Mouse (Mus musculus) stomach, postnatal 0 days (tissue): ENCODE measurements around the gene Znrd1. TPM values are rescaled to one million over a fixed set of nuclear protein-coding genes. Genes with fewer than 3 reads are reported as not detected.

ENCODE experiments used
- ATAC-seq: fragments of 200-750 bp; cut with Nextera tagmentation; 2 replicates; pipeline ENCODE4 v1.8.0; 2017; ENCODE audit not compliant: low FRiP score, low TSS enrichment
- DNase-seq: peaks from one replicate; pipeline ENCODE4 v3.0.0-alpha.2; 2016; ENCODE audit warnings: low spot score
- H3K27ac ChIP-seq: fragments of 300-500 bp; sonication (generic); replicated peaks from 2 replicates; pipeline ENCODE4 v1.5.1; 2014; ENCODE audit warnings: mild to moderate bottlenecking, control low read depth
- H3K27me3 ChIP-seq: fragments of 300-500 bp; sonication (generic); 2 replicates; pipeline ENCODE4 v1.6.1; 2014; ENCODE audit warnings: low read length; ENCODE audit not compliant: control insufficient read depth, insufficient read depth
- H3K36me3 ChIP-seq: fragments of 300-500 bp; sonication (generic); 2 replicates; pipeline ENCODE4 v1.6.1; 2014; ENCODE audit warnings: low read length, mixed read lengths; ENCODE audit not compliant: control insufficient read depth, insufficient read depth
- H3K4me1 ChIP-seq: fragments of 300-500 bp; sonication (generic); replicated peaks from 2 replicates; pipeline ENCODE4 v1.6.1; 2014; ENCODE audit warnings: antibody characterized with exemption; ENCODE audit not compliant: control insufficient read depth, insufficient read depth
- H3K4me2 ChIP-seq: fragments of 300-500 bp; sonication (generic); replicated peaks from 2 replicates; pipeline ENCODE4 v1.6.1; 2014; ENCODE audit warnings: low read depth, mild to moderate bottlenecking, control low read depth, moderate library complexity
- H3K4me3 ChIP-seq: fragments of 300-500 bp; sonication (generic); 2 replicates; pipeline ENCODE4 v1.5.1; 2014; ENCODE audit warnings: low read depth, low read length, control low read depth
- H3K9ac ChIP-seq: fragments of 300-500 bp; sonication (generic); 2 replicates; pipeline ENCODE4 v1.6.1; 2014; ENCODE audit warnings: mild to moderate bottlenecking, low read length, control low read depth, mixed read lengths
- H3K9me3 ChIP-seq: fragments of 300-500 bp; sonication (generic); 2 replicates; pipeline ENCODE4 v1.6.1; 2016; ENCODE audit warnings: low read length; ENCODE audit not compliant: control insufficient read depth
- CTCF ChIP-seq: IDR thresholded peaks from 2 replicates; pipeline ENCODE4 v1.5.1; 2016; ENCODE audit warnings: antibody characterized with exemption, low read depth, mild to moderate bottlenecking, moderate library complexity
- EP300 ChIP-seq: optimal IDR thresholded peaks from 2 replicates; pipeline ENCODE3; 2016; ENCODE audit warnings: antibody characterized with exemption
- WGBS: fragments of 180-500 bp; shearing (Covaris S2); extraction: QIAGEN DNeasy Blood & Tissue Kit; methylation state at CpG from one replicate; pipeline ENCODE4 v1.1.7; 2014; 5-methylcytosine and 5-hydroxymethylcytosine counted together
- polyA plus RNA-seq: library from polyadenylated mRNA; unstranded; fragments of >200 nt; fragmentation: Nextera tagmentation; extraction: Ambion mirVana; gene quantifications from 2 replicates; pipeline ENCODE4 v1.2.1, GENCODE M21; 2015

Znrd1 gene
- polyA plus RNA-seq, 1 experiment from 2014 or later, result 58.6 TPM

DNA sequence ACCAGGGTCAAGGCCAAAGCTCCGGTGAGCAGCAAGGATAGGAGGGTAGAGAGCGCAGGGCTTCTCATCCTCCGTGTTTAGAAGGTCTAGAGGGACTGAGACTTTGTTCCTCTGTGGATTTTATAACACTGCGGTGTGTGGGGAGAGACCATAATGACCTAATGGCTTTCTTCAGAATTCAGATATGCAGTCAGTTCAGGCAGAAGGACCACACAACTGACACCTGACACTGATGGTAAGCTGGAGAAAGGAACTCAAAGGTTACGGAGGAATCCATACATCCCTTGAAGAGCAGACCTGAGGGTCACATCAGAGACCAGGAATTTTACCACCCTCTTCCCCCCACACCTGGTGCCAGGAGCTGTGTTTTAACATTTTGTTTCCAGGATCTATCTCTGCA, 31.1 kb upstream of the Znrd1 start, which contains the start of gene H2-M5:
TSS of gene H2-M5 (minus strand) at position 101 of the 400 bp plus-strand sequence.
- DNase-seq (no peak), ATAC-seq (no peak)
- no peak within 1 kb of the TSS for H3K9ac ChIP-seq
- TF ChIP-seq CTCF (no peak), EP300 (no peak)
- 0 out of 2 replicates have a peak, but pooled peaks cover 2% of the 10 kb centered on the region for H3K4me1 ChIP-seq
- no peaks in the 10 kb centered on the region for H3K9me3 ChIP-seq
- 0 out of 2 replicates have a peak within 1 kb of the TSS, but pooled peaks have one; percentile 1 for H3K4me2 ChIP-seq
- WGBS, result 32% methylated on average over 5 of the region's 5 CpGs
- no peaks in the 10 kb centered on the region for H3K36me3 ChIP-seq
- no peaks in the 10 kb centered on the region for H3K27me3 ChIP-seq
- H3K4me3 ChIP-seq, result no peak within 1 kb of the TSS
- no peak within 1 kb of the TSS for H3K27ac ChIP-seq

DNA sequence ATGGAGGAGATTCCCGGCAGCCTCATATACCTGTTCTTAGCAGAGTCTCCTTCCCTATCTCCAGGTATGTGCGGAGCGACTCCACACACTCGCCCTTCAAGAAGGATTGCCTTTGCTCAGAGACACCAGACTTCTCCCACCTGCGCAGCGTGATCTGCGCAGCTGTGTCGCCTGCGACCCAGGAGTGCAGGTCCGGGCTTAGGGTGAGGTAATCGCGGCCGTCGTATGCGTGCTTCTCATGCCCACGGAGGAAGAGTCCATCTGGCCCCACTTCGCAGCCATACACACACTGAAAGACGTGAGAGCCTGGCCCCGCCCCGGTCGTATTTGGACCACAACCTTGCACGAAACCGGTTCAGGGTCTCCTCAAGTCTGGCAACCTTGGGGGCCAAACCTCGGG, 30.1 kb upstream of the Znrd1 start:
- no peak for DNase-seq
- Histone ChIP-seq H3K4me3 (no peak overlapping the region), H3K9me3 (no peaks in the 10 kb centered on the region)

DNA sequence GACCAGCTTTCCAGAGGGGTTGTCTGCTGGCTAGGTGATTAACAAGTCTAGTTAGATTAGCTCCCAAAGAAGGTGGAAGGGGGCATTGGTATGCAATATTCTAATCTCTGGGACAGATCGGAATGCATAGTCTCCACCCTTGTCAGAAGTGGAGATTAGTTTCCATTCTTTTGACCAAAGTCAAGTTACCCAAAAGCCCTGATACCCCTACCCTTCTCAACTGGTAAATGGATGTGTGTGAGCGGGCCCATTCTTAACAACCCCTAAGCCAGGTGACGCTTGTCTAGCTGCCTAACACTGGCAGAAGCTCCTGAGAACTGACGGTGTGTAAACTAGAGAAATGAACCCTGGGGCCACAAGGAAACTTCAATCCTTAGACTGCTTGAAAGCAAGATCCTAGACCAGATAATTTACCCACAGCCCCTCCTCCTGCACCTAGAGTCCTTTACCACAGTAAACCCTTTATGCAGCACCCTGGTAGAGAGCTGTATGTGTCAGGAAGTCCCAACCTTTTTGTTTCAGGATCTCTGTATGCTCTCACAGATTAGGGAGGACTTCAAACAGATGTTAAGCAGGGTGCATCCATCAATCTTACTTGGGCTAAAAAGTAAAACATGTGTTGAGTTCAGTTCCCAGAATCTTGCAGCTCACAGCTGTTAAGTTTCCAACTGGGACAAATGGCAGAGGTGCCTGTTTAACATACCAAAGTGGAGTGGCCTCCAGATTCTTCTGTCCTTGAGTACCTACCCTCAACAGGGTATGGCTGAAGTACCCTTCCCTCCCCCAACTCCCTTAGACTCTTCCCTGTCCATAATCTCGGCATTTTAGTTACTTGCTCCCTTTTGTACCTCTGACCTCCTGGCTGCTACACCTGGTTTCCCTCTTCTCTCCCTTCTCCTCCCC, 24.1 kb upstream of the Znrd1 start:
- no peak overlapping the region for H3K4me2 ChIP-seq
- no peaks in the 10 kb centered on the region for H3K27me3 ChIP-seq
- peaks cover 2% of the 10 kb centered on the region; the same call in 1 of the 2 replicates for H3K4me1 ChIP-seq
- WGBS, result 38% methylated on average over 5 of the region's 5 CpGs
- no peaks in the 10 kb centered on the region for H3K9me3 ChIP-seq
- H3K4me3 ChIP-seq, result no peak overlapping the region
- no peak overlapping the region for H3K9ac ChIP-seq
- ATAC-seq (no peak), DNase-seq (no peak)
- H3K27ac ChIP-seq, result no peak overlapping the region
- TF ChIP-seq CTCF, result no peak
- no peak for TF ChIP-seq EP300
- H3K36me3 ChIP-seq, result no peaks in the 10 kb centered on the region

More for the DNA sequence above, 30.1 kb upstream of the Znrd1 start:
- no peaks in the 10 kb centered on the region for H3K36me3 ChIP-seq
- 0 out of 2 replicates have a peak, but pooled peaks cover 2% of the 10 kb centered on the region for H3K4me1 ChIP-seq
- H3K9ac ChIP-seq, result no peak overlapping the region
- ATAC-seq, result no peak
- no peak for TF ChIP-seq EP300
- no peak for TF ChIP-seq CTCF
- no peaks in the 10 kb centered on the region for H3K27me3 ChIP-seq
- 0 out of 2 replicates have a peak overlapping the region, but pooled peaks have one; percentile 1 for H3K4me2 ChIP-seq
- 9% methylated on average over 24 of the region's 24 CpGs for WGBS
- H3K27ac ChIP-seq, result no peak overlapping the region

DNA sequence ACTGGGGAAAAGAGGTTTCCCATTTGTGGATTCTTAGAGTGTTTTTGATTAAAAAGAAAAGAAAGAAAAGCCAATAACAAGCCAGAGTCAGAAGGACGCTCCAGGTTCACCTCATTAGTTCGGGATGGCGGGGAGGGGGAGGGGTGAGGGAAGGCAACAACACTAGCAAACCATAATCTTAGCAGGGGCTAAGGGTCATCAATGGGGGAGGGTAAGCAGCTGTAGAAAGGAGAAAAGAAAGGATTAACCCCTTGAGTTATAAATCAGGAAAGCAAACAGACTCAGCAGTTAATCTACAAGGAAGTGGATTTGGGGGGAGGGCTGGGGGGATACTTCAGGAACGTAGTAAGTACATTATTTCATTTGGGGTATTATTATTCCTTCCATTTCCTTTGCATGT, 23.5 kb upstream of the Znrd1 start:
- ATAC-seq (no peak), DNase-seq (no peak)
- TF ChIP-seq EP300 (no peak), CTCF (no peak)
- H3K9ac ChIP-seq, result no peak overlapping the region
- peaks cover 2% of the 10 kb centered on the region; the same call in 1 of the 2 replicates for H3K4me1 ChIP-seq
- no peak overlapping the region for H3K27ac ChIP-seq
- no peaks in the 10 kb centered on the region for H3K27me3 ChIP-seq
- 8% methylated on average over 4 of the region's 4 CpGs for WGBS
- peak overlapping the region; percentile 44 for H3K4me2 ChIP-seq
- no peaks in the 10 kb centered on the region for H3K36me3 ChIP-seq
- no peaks in the 10 kb centered on the region for H3K9me3 ChIP-seq
- H3K4me3 ChIP-seq, result no peak overlapping the region

DNA sequence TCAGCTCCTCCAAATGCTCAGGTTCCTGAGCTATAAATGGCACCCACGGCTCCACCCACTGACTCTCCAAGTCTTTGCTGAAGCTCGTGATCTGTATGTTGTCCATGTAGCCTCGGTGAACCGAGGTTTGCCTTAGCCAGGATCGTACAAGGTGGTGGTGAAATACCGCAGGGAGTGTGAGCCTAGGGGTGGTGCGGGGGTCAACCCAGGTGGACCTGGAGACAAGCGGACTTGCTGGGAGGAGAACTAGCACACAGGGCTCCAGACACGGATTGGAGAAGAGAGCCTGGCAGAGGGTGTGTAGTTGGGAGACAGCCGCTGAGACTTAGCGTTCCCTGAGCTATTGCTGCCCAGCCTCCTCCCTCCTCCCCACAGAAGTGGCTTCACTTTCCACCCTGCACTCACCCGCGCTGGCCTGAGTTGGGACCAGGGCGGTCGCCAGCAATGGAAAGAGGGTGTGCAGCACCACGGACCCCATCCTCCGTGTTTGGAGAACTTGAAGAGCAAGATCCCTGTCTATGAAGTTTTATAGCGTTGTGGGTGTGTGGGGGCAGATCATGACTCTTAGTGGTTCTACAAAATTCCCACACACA, 23.0 kb upstream of the Znrd1 start, which contains the start of gene 2410137M14Rik:
TSS of gene 2410137M14Rik (minus strand) at position 17 of the 593 bp plus-strand sequence.
- DNase-seq (no peak), ATAC-seq (no peak)
- no peak within 1 kb of the TSS for H3K27ac ChIP-seq
- H3K9ac ChIP-seq, result no peak within 1 kb of the TSS
- TF ChIP-seq EP300, result no peak
- no peak for TF ChIP-seq CTCF
- H3K27me3 ChIP-seq, result no peaks in the 10 kb centered on the region
- H3K36me3 ChIP-seq, result no peaks in the 10 kb centered on the region
- peaks cover 2% of the 10 kb centered on the region; the same call in 1 of the 2 replicates for H3K4me1 ChIP-seq
- H3K4me3 ChIP-seq, result peak within 1 kb of the TSS; percentile 13; the same call in 1 of the 2 replicates
- 7% methylated on average over 18 of the region's 18 CpGs for WGBS
- H3K9me3 ChIP-seq, result no peaks in the 10 kb centered on the region
- H3K4me2 ChIP-seq, result peak within 1 kb of the TSS; percentile 44
